Mouse (Mus musculus) CH12.LX (cell line): Measurements from ENCODE around the gene Gm11020. TPM values are rescaled to one million over a fixed set of nuclear protein-coding genes. Genes with fewer than 3 reads are reported as not detected.

Experiments
- DNase-seq: peaks from one replicate; pipeline ENCODE4 v3.0.0-alpha.2; 2013; ENCODE audit errors: extremely low read depth
- H3K27ac ChIP-seq: 2 replicates; pipeline ENCODE4 v1.5.1; 2012; ENCODE audit warnings: low read depth, mild to moderate bottlenecking, control low read depth, moderate library complexity; ENCODE audit not compliant: insufficient read depth
- H3K27me3 ChIP-seq: replicated peaks from 2 replicates; pipeline ENCODE3; 2012; ENCODE audit warnings: inconsistent platforms
- H3K36me3 ChIP-seq, 2 experiments: replicated peaks in 1 of 2; 2 replicates each; pipeline versions ENCODE3 to v1.6.1; 2012; ENCODE audit warnings: inconsistent platforms in 1 of 2, low read length in 1 of 2, mild to moderate bottlenecking in 1 of 2, mixed read lengths in 1 of 2, moderate library complexity in 1 of 2; ENCODE audit not compliant: control insufficient read depth in 1 of 2, insufficient read depth in 1 of 2
- H3K4me1 ChIP-seq, 2 experiments: 2 replicates each; pipeline ENCODE4 v1.6.1; 2012; ENCODE audit warnings: inconsistent platforms in 1 of 2, moderate library complexity in 1 of 2; ENCODE audit not compliant: insufficient read depth in 2 of 2, control insufficient read depth in 1 of 2
- H3K4me2 ChIP-seq: 2 replicates; pipeline ENCODE4 v1.6.1; 2012; ENCODE audit warnings: low read depth, mild to moderate bottlenecking, control low read depth; ENCODE audit not compliant: poor library complexity, insufficient read depth, severe bottlenecking
- H3K4me3 ChIP-seq, 3 experiments: fragments of 150-350 bp in 1 of 3; sonication (generic) in 1 of 3; replicated peaks in 1 of 3; 2 replicates each; pipeline versions ENCODE3 to v1.5.1; 2011 to 2012; ENCODE audit warnings: low read depth in 2 of 3, low read length in 2 of 3, mild to moderate bottlenecking in 2 of 3, moderate library complexity in 2 of 3, control low read depth in 1 of 3, improper control_type of control experiment in 1 of 3, inconsistent platforms in 1 of 3, mixed read lengths in 1 of 3; ENCODE audit not compliant: poor library complexity in 1 of 3
- H3K79me2 ChIP-seq: replicated peaks from 2 replicates; pipeline ENCODE4 v1.6.1; 2012; ENCODE audit warnings: mild to moderate bottlenecking, moderate library complexity; ENCODE audit not compliant: control insufficient read depth, poor library complexity, insufficient read depth, severe bottlenecking; ENCODE audit errors: extremely low read depth
- H3K9ac ChIP-seq: 2 replicates; pipeline ENCODE4 v1.6.1; 2012; ENCODE audit warnings: low read depth, mild to moderate bottlenecking, control low read depth, moderate library complexity; ENCODE audit not compliant: insufficient read depth
- H3K9me3 ChIP-seq: replicated peaks from 2 replicates; pipeline ENCODE3; 2012; ENCODE audit warnings: low read length, inconsistent platforms, mixed read lengths
- BHLHE40 ChIP-seq: IDR thresholded peaks from 2 replicates; pipeline ENCODE4 v1.6.1; 2011; ENCODE audit warnings: mild to moderate bottlenecking, low read depth, low read length, improper control_type of control experiment
- CHD1 ChIP-seq: IDR thresholded peaks from 2 replicates; pipeline ENCODE4 v1.6.1; 2012; ENCODE audit warnings: low read depth, low read length, improper control_type of control experiment, inconsistent platforms
- CHD2 ChIP-seq: IDR thresholded peaks from 2 replicates; pipeline ENCODE4 v1.6.1; 2011; ENCODE audit warnings: low read length, improper control_type of control experiment
- CTCF ChIP-seq, 2 experiments: IDR thresholded peaks in 1 of 2; conservative IDR thresholded peaks in 1 of 2; 2 replicates each; pipeline ENCODE4 v1.5.1; 2011 to 2012; ENCODE audit warnings: low read depth in 2 of 2, low read length in 2 of 2, improper control_type of control experiment in 1 of 2, inconsistent platforms in 1 of 2, mild to moderate bottlenecking in 1 of 2, moderate library complexity in 1 of 2
- E2F4 ChIP-seq: IDR thresholded peaks from 2 replicates; pipeline ENCODE4 v1.6.1; 2011; ENCODE audit warnings: low read depth, low read length, improper control_type of control experiment; ENCODE audit not compliant: insufficient replicate concordance
- ELF1 ChIP-seq: IDR thresholded peaks from 2 replicates; pipeline ENCODE4 v1.6.1; 2014; ENCODE audit warnings: low read depth, mild to moderate bottlenecking, inconsistent platforms, low read length, improper control_type of control experiment
- EP300 ChIP-seq: IDR thresholded peaks from 2 replicates; pipeline ENCODE4 v1.6.1; 2011; ENCODE audit warnings: low read length, improper control_type of control experiment
- ETS1 ChIP-seq: conservative IDR thresholded peaks from 2 replicates; pipeline ENCODE4 v1.6.1; 2012; ENCODE audit warnings: low read depth, mild to moderate bottlenecking, inconsistent platforms, low read length, improper control_type of control experiment, moderate library complexity
- GABPA ChIP-seq: IDR thresholded peaks from 2 replicates; pipeline ENCODE4 v1.6.1; 2012; ENCODE audit warnings: low read depth, low read length, improper control_type of control experiment, inconsistent platforms; ENCODE audit not compliant: insufficient replicate concordance
- HCFC1 ChIP-seq: IDR thresholded peaks from 2 replicates; pipeline ENCODE4 v1.6.1; 2012; ENCODE audit warnings: low read depth, mild to moderate bottlenecking, inconsistent platforms, low read length, improper control_type of control experiment
- IRF4 ChIP-seq: IDR thresholded peaks from 2 replicates; pipeline ENCODE4 v1.6.1; 2014; ENCODE audit warnings: low read depth, mild to moderate bottlenecking, inconsistent platforms, low read length, improper control_type of control experiment
- JUN ChIP-seq: IDR thresholded peaks from 2 replicates; pipeline ENCODE4 v1.6.1; 2011; ENCODE audit warnings: low read depth, mild to moderate bottlenecking, low read length, improper control_type of control experiment, moderate library complexity; ENCODE audit not compliant: insufficient read depth
- JUND ChIP-seq: conservative IDR thresholded peaks from 2 replicates; pipeline ENCODE4 v1.6.1; 2011; ENCODE audit warnings: low read depth, low read length, improper control_type of control experiment
- KAT2A ChIP-seq: IDR thresholded peaks from 2 replicates; pipeline ENCODE4 v1.6.1; 2012; ENCODE audit warnings: low read length, improper control_type of control experiment, inconsistent platforms; ENCODE audit not compliant: insufficient replicate concordance
- MAFK ChIP-seq: IDR thresholded peaks from 2 replicates; pipeline ENCODE4 v1.6.1; 2011; ENCODE audit warnings: low read length, improper control_type of control experiment; ENCODE audit not compliant: insufficient replicate concordance
- MAX ChIP-seq: IDR thresholded peaks from 2 replicates; pipeline ENCODE4 v1.6.1; 2011; ENCODE audit warnings: low read length, improper control_type of control experiment
- MAZ ChIP-seq: IDR thresholded peaks from 2 replicates; pipeline ENCODE4 v1.6.1; 2012; ENCODE audit warnings: low read depth, mild to moderate bottlenecking, inconsistent platforms, low read length, improper control_type of control experiment, moderate library complexity
- MEF2A ChIP-seq: IDR thresholded peaks from 2 replicates; pipeline ENCODE4 v1.6.1; 2014; ENCODE audit warnings: low read depth, mild to moderate bottlenecking, inconsistent platforms, low read length, improper control_type of control experiment, borderline replicate concordance
- MXI1 ChIP-seq: IDR thresholded peaks from 2 replicates; pipeline ENCODE4 v1.6.1; 2011; ENCODE audit warnings: mild to moderate bottlenecking, low read depth, low read length, improper control_type of control experiment
- MYC ChIP-seq: IDR thresholded peaks from 2 replicates; pipeline ENCODE4 v1.6.1; 2011; ENCODE audit warnings: low read depth, mild to moderate bottlenecking, improper control_type of control experiment, low read length
- NELFE ChIP-seq: IDR thresholded peaks from 2 replicates; pipeline ENCODE4 v1.6.1; 2011; ENCODE audit warnings: low read depth, low read length, improper control_type of control experiment
- NRF1 ChIP-seq: IDR thresholded peaks from 2 replicates; pipeline ENCODE4 v1.6.1; 2014; ENCODE audit warnings: low read depth, mild to moderate bottlenecking, inconsistent platforms, low read length, improper control_type of control experiment, moderate library complexity
- PAX5 ChIP-seq: IDR thresholded peaks from 2 replicates; pipeline ENCODE4 v1.6.1; 2012; ENCODE audit warnings: low read length, inconsistent platforms, mixed read lengths
- POLR2A ChIP-seq: IDR thresholded peaks from 2 replicates; pipeline ENCODE4 v1.6.1; 2011; ENCODE audit warnings: low read depth, mild to moderate bottlenecking, improper control_type of control experiment, low read length
- POLR2AphosphoS2 ChIP-seq: IDR thresholded peaks from 2 replicates; pipeline ENCODE4 v1.6.1; 2011; ENCODE audit warnings: low read depth, low read length, improper control_type of control experiment
- RAD21 ChIP-seq: IDR thresholded peaks from 2 replicates; pipeline ENCODE4 v1.6.1; 2011; ENCODE audit warnings: low read depth, mild to moderate bottlenecking, low read length, improper control_type of control experiment, moderate library complexity
- RCOR1 ChIP-seq: conservative IDR thresholded peaks from 2 replicates; pipeline ENCODE4 v1.6.1; 2012; ENCODE audit warnings: low read depth, mild to moderate bottlenecking, inconsistent platforms, low read length, improper control_type of control experiment
- SIN3A ChIP-seq: IDR thresholded peaks from 2 replicates; pipeline ENCODE4 v1.6.1; 2012; ENCODE audit warnings: low read length, improper control_type of control experiment, inconsistent platforms
- SMC3 ChIP-seq: IDR thresholded peaks from 2 replicates; pipeline ENCODE4 v1.6.1; 2011; ENCODE audit warnings: low read depth, low read length, improper control_type of control experiment
- TBP ChIP-seq: conservative IDR thresholded peaks from 2 replicates; pipeline ENCODE4 v1.6.1; 2011; ENCODE audit warnings: low read depth, low read length, improper control_type of control experiment
- TCF12 ChIP-seq: IDR thresholded peaks from 2 replicates; pipeline ENCODE4 v1.6.1; 2014; ENCODE audit warnings: low read depth, mild to moderate bottlenecking, inconsistent platforms, low read length, improper control_type of control experiment
- UBTF ChIP-seq: IDR thresholded peaks from 2 replicates; pipeline ENCODE4 v1.6.1; 2012; ENCODE audit warnings: low read depth, mild to moderate bottlenecking, inconsistent platforms, low read length, improper control_type of control experiment, moderate library complexity
- USF1 ChIP-seq: IDR thresholded peaks from 2 replicates; pipeline ENCODE4 v1.6.1; 2014; ENCODE audit warnings: low read depth, mild to moderate bottlenecking, inconsistent platforms, low read length, improper control_type of control experiment
- USF2 ChIP-seq: conservative IDR thresholded peaks from 2 replicates; pipeline ENCODE4 v1.6.1; 2011; ENCODE audit warnings: low read depth, low read length, improper control_type of control experiment
- ZC3H11A ChIP-seq: IDR thresholded peaks from 2 replicates; pipeline ENCODE4 v1.6.1; 2012; ENCODE audit warnings: low read depth, mild to moderate bottlenecking, inconsistent platforms, low read length, improper control_type of control experiment
- ZKSCAN1 ChIP-seq: IDR thresholded peaks from 2 replicates; pipeline ENCODE4 v1.6.1; 2012; ENCODE audit warnings: low read depth, inconsistent platforms, low read length, improper control_type of control experiment, borderline replicate concordance
- ZMIZ1 ChIP-seq: IDR thresholded peaks from 2 replicates; pipeline ENCODE4 v1.6.1; 2012; ENCODE audit warnings: low read depth, mild to moderate bottlenecking, inconsistent platforms, low read length, improper control_type of control experiment
- ZNF384 ChIP-seq: IDR thresholded peaks from 2 replicates; pipeline ENCODE4 v1.6.1; 2012; ENCODE audit warnings: low read depth, low read length, improper control_type of control experiment, inconsistent platforms
- dilution Hi-C: fragments of 300-500 bp; cut with MboI; formaldehyde crosslinking; loops from 2 replicates; pipeline ENCODE4 v1.14.3; 2020; ENCODE audit warnings: low sequenced_read_pairs; ENCODE audit not compliant: extremely low pct_unique_long_range_greater_than_20kb, extremely low pct_ligation_motif_present
- in situ Hi-C: fragments of 300-500 bp; cut with MboI; formaldehyde crosslinking; loops from 3 replicates; pipeline ENCODE4 v1.14.3; 2019; ENCODE audit warnings: low sequenced_read_pairs, low pct_ligation_motif_present, low pct_unique_long_range_greater_than_20kb, mixed read lengths
- polyA plus RNA-seq: library from polyadenylated mRNA; unstranded; fragments of >175 nt; gene quantifications from 2 replicates; pipeline ENCODE4 v1.2.1, GENCODE M21; 2012; ENCODE audit warnings: low read depth; ENCODE audit not compliant: insufficient read length
- total RNA-seq, 2 experiments: library from RNA; depleted of rRNA; stranded (reverse); fragments of 300-350 nt in 1 of 2; fragments of >200 nt in 1 of 2; gene quantifications; 2 replicates each; pipeline ENCODE4 v1.2.3; 2012 to 2014

Gene Gm11020
- total and polyA plus RNA-seq, 3 experiments, result not detected

DNA sequence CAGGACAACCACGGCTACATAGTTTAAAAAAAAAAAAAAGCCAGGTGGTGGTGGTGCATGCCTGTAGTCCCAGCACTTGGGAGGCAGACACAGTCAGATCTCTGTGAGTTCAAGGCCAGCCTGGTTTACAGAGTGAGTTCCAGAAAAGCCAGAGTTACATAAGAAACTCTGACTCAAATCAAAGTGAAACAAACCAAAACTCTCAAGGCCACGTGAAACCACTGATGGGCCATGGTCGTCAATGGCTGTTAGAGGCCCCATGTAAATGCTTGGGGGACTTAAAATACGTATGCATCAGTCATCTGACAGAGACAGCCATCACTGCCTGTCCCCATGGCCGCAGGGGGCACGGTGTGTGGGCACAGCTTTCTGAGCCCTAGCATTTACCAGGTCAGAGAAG is 49.8 kb downstream of the Gm11020 start:
- no peak overlapping the region for H3K9ac ChIP-seq
- H3K27me3 ChIP-seq, result no peaks in the 10 kb centered on the region
- H3K4me3 ChIP-seq, result no peak overlapping the region
- no peaks in the 10 kb centered on the region for H3K9me3 ChIP-seq
- peaks cover 18 to 33% of the 10 kb centered on the region in 2 experiments for H3K4me1 ChIP-seq
- no peaks in the 10 kb centered on the region for H3K79me2 ChIP-seq
- in situ Hi-C loops, result loop anchor here (25.0 kb wide), 1 partner anchor 166 kb away; the partner anchor contains the start of genes Car7 and Nae1
- H3K27ac ChIP-seq, result no peak overlapping the region
- peaks cover 0 to 3% of the 10 kb centered on the region in 2 experiments for H3K36me3 ChIP-seq
- H3K4me2 ChIP-seq, result peak overlapping the region; percentile 23
- no peak for DNase-seq
- dilution Hi-C loops, result no loop called here
- TF ChIP-seq ZNF384 (no peak), E2F4 (no peak), KAT2A (no peak), CHD1 (no peak), BHLHE40 (peak; percentile 84), MYC (peak; percentile 68; the same call in 1 of the 2 replicates), RAD21 (no peak), PAX5 (no peak), EP300 (peak; percentile 41; the same call in 1 of the 2 replicates), MXI1 (0 out of 2 replicates have a peak, but pooled peaks have one; percentile 35), ETS1 (peak; percentile 70), ZC3H11A (no peak), ZKSCAN1 (no peak), POLR2A (no peak), ZMIZ1 (no peak), MAFK (no peak), TCF12 (peak; percentile 43), MAZ (no peak), MAX (peak; percentile 49; the same call in 1 of the 2 replicates), RCOR1 (no peak), JUND (no peak; the same call in 1 of the 2 replicates), USF1 (no peak), IRF4 (peak; percentile 62; the same call in 1 of the 2 replicates), USF2 (no peak), MEF2A (0 out of 2 replicates have a peak, but pooled peaks have one; percentile 31), CTCF (conservative IDR thresholded peaks at IDR 0.05 in 1 of 2, IDR thresholded peaks at IDR 0.05 in 1 of 2; ENCODE audit: low read depth in 2 of 2, low read length in 2 of 2) (no peak), TBP (no peak), ELF1 (no peak), GABPA (no peak), SIN3A (no peak), NRF1 (no peak), SMC3 (no peak), JUN (no peak), UBTF (no peak), NELFE (no peak), POLR2AphosphoS2 (no peak), CHD2 (no peak), HCFC1 (no peak)
